Mouse (Mus musculus) kidney, postnatal 0 days (tissue): ENCODE measurements at regions not wholly inside any gene's neighbourhood (a gene's known extent, or its start where the extent isn't known, plus 50 kb on each side); places are given as distances from the start of the nearest gene placed in this dataset.

Experiments
- ATAC-seq: fragments of 200-750 bp; cut with Nextera tagmentation; replicated peaks from 2 replicates; pipeline ENCODE4 v1.8.0; 2017; ENCODE audit warnings: low read depth, moderate number of reproducible peaks, moderate TSS enrichment, moderate library complexity; ENCODE audit not compliant: low FRiP score
- DNase-seq: peaks from one replicate; pipeline ENCODE4 v3.0.0-alpha.2; 2016; ENCODE audit warnings: low spot score
- H3K27ac ChIP-seq: fragments of 300-500 bp; sonication (generic); 2 replicates; pipeline ENCODE4 v1.5.1; 2014; ENCODE audit warnings: mild to moderate bottlenecking
- H3K27me3 ChIP-seq: fragments of 300-500 bp; sonication (generic); 2 replicates; pipeline ENCODE4 v1.6.1; 2014; ENCODE audit warnings: low read length, mixed read lengths; ENCODE audit not compliant: insufficient read depth
- H3K36me3 ChIP-seq: fragments of 300-500 bp; sonication (generic); 2 replicates; pipeline ENCODE4 v1.6.1; 2014; ENCODE audit warnings: low read length, mixed read lengths; ENCODE audit not compliant: insufficient read depth
- H3K4me1 ChIP-seq: fragments of 300-500 bp; sonication (generic); replicated peaks from 2 replicates; pipeline ENCODE4 v1.6.1; 2014; ENCODE audit warnings: antibody characterized with exemption, low read length, mixed read lengths; ENCODE audit not compliant: insufficient read depth
- H3K4me2 ChIP-seq: fragments of 300-500 bp; sonication (generic); 2 replicates; pipeline ENCODE4 v1.6.1; 2014; ENCODE audit warnings: mild to moderate bottlenecking, low read length, moderate library complexity, mixed read lengths
- H3K4me3 ChIP-seq: fragments of 300-500 bp; sonication (generic); replicated peaks from 2 replicates; pipeline ENCODE4 v1.5.1; 2014; ENCODE audit warnings: low read depth, low read length
- H3K9ac ChIP-seq: fragments of 300-500 bp; sonication (generic); 2 replicates; pipeline ENCODE4 v1.6.1; 2014; ENCODE audit warnings: low read depth, low read length
- H3K9me3 ChIP-seq: fragments of 300-500 bp; sonication (generic); replicated peaks from 2 replicates; pipeline ENCODE4 v1.6.1; 2016; ENCODE audit warnings: low read length, inconsistent platforms, mixed read lengths
- CTCF ChIP-seq: IDR thresholded peaks from 2 replicates; pipeline ENCODE4 v1.5.1; 2016; ENCODE audit warnings: antibody characterized with exemption, low read depth, mild to moderate bottlenecking, moderate library complexity
- WGBS: fragments of 180-500 bp; shearing (Covaris S2); extraction: QIAGEN DNeasy Blood & Tissue Kit; methylation state at CpG from one replicate; pipeline ENCODE4 v1.1.7; 2014; 5-methylcytosine and 5-hydroxymethylcytosine counted together

- Histone ChIP-seq H3K27ac (no peak overlapping the region), H3K4me3 (no peak overlapping the region), H3K4me2 (no peak overlapping the region), H3K9me3 (no peaks in the 10 kb centered on the region), H3K4me1 (no peaks in the 10 kb centered on the region), H3K27me3 (no peaks in the 10 kb centered on the region), H3K36me3 (no peaks in the 10 kb centered on the region), H3K9ac (no peak overlapping the region)
- no peak for DNase-seq
- no peak for ATAC-seq
- no peak for TF ChIP-seq CTCF
- 83% methylated on average over 2 of the region's 2 CpGs for WGBS
Observed at GRCm38 (mm10) chr12:9894521-9894920, 324.6 kb downstream of the Osr1 start.

DNA sequence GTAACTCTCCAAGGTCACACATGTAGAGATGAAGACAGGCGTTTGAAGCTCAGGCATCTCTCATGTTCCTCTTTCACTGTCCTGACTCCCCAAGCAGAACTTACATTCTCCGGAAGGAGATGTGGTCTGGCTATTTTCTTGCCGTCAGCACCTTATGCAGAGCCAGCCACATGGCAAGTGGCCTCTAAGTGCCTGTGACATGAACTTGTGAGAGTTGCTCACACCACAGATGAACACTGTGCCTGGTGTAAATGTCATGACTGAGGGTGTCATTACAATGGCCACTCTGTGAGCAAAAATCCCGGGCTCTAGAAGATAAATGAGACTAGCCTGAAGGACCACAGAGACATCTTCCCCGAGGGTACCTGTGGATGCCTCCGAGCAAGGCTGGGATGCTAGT lies 328.1 kb downstream of the Osr1 start:
- no peaks in the 10 kb centered on the region for H3K36me3 ChIP-seq
- H3K4me3 ChIP-seq: no peak overlapping the region
- ATAC-seq (no peak), DNase-seq (no peak)
- no peak overlapping the region for H3K9ac ChIP-seq
- H3K4me2 ChIP-seq: no peak overlapping the region
- no peaks in the 10 kb centered on the region for H3K4me1 ChIP-seq
- WGBS: 65% methylated on average over 6 of the region's 6 CpGs
- TF ChIP-seq CTCF: no peak
- H3K9me3 ChIP-seq: no peaks in the 10 kb centered on the region
- no peaks in the 10 kb centered on the region for H3K27me3 ChIP-seq
- H3K27ac ChIP-seq: no peak overlapping the region

DNA sequence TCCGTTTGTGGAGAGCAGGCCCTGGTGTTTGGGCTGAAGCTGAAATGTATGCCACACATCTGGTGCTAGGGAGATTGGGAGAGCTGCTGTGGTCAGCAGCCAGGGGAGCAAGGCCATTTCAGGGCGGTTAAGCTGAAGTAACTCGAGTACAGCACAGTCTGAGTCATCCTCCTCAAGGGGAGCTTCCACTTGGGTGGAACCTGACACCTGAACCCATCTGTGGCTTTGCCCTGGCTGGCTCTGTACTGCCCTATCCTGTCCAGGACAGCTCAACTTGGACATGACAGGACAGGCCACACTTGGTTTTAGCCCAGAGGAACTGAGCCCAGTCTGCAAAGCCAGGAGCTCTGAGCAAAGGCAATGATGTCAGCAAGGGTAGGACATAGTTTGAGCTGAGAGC lies 328.5 kb downstream of the Osr1 start:
- no peaks in the 10 kb centered on the region for H3K27me3 ChIP-seq
- H3K4me2 ChIP-seq: no peak overlapping the region
- no peaks in the 10 kb centered on the region for H3K4me1 ChIP-seq
- H3K36me3 ChIP-seq: no peaks in the 10 kb centered on the region
- no peak overlapping the region for H3K9ac ChIP-seq
- 14% methylated on average over 3 of the region's 3 CpGs for WGBS
- DNase-seq (peak; percentile 77), ATAC-seq (peak; percentile 86)
- no peak overlapping the region for H3K4me3 ChIP-seq
- no peaks in the 10 kb centered on the region for H3K9me3 ChIP-seq
- no peak for TF ChIP-seq CTCF
- H3K27ac ChIP-seq: no peak overlapping the region

DNA sequence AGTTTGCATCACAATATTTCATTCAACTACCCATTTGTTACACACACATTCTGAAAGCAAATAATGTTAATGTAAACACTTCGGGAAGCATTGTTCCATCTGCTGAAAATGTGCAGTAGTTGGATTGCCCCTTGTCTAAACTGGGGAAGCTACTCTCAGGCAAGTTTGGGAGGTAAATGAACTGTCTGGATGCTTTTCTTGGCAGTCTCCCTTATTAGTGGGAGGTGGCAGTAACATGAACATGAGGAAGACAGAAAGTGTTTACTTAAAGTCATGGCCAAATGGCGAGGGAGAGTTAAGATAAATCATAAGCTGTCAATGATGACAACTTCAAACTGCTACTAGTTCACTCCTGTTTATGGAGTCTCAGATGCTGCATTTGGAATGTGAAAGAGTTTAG lies 332.0 kb downstream of the Osr1 start:
- 23% methylated on average over 2 of the region's 2 CpGs for WGBS
- Histone ChIP-seq H3K4me3 (no peak overlapping the region), H3K9ac (no peak overlapping the region), H3K27ac (no peak overlapping the region), H3K36me3 (no peaks in the 10 kb centered on the region), H3K9me3 (no peaks in the 10 kb centered on the region), H3K4me2 (no peak overlapping the region), H3K4me1 (no peaks in the 10 kb centered on the region), H3K27me3 (no peaks in the 10 kb centered on the region)
- no peak for ATAC-seq
- DNase-seq: peak; percentile 49
- no peak for TF ChIP-seq CTCF

DNA sequence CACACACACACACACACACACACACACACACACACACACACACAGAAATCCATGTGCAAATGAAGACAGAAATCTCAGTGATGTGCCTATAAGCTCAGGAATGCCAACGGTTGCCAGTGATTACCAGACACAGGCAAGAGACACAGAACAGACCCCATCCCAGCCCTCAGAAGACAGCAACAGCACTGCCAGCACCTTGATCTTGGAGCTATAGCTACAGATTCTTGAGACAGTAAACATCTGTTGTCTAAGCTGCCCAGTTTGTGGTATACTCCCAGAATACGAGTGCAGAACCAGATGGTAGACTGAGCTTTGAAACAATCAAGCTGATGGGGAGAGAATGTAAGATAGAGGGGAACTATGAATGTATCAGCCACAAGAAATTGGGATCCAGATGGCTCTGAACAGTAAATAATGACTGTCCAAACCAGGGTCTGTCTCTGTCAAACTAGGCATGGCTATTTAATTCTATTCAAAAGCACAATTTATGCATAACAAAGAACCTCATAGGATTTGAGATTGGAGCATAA lies 333.9 kb downstream of the Osr1 start:
- no peak for DNase-seq
- H3K9ac ChIP-seq: no peak overlapping the region
- H3K27ac ChIP-seq: no peak overlapping the region
- no peak overlapping the region for H3K4me3 ChIP-seq
- no peaks in the 10 kb centered on the region for H3K9me3 ChIP-seq
- H3K27me3 ChIP-seq: no peaks in the 10 kb centered on the region
- no peak overlapping the region for H3K4me2 ChIP-seq
- no peak for ATAC-seq
- no peaks in the 10 kb centered on the region for H3K36me3 ChIP-seq
- 61% methylated on average over 2 of the region's 2 CpGs for WGBS
- H3K4me1 ChIP-seq: no peaks in the 10 kb centered on the region
- TF ChIP-seq CTCF: no peak

GRCm38 (mm10) chr12:9912333-9912732 lies 342.4 kb downstream of the Osr1 start:
- ATAC-seq (no peak), DNase-seq (no peak)
- H3K4me1 ChIP-seq: no peaks in the 10 kb centered on the region
- no peaks in the 10 kb centered on the region for H3K9me3 ChIP-seq
- no peaks in the 10 kb centered on the region for H3K27me3 ChIP-seq
- no peaks in the 10 kb centered on the region for H3K36me3 ChIP-seq
- no peak overlapping the region for H3K4me3 ChIP-seq
- no peak overlapping the region for H3K9ac ChIP-seq
- no peak overlapping the region for H3K27ac ChIP-seq
- H3K4me2 ChIP-seq: no peak overlapping the region
- no peak for TF ChIP-seq CTCF

DNA sequence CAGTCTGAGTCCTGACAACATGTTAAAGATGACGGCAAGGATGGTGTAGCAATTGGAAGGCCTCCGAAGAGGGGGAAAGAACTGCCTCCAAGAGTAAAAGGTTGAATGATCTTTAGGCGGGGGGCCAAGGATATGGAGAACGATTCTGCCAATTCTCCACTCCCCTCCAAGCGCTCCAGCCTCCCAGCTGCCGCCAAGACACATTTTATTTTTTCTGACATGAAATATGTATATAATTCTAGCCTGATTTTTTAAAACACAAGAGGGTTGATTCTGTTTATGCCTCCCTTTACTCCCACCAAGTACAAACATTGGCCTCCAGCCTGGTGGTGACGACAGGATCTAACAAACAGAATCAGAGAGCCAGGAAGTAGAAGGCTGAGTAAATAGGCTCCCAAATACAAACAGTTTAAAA lies 345.8 kb downstream of the Osr1 start:
- WGBS: 48% methylated on average over 7 of the region's 7 CpGs
- ATAC-seq (no peak), DNase-seq (peak; percentile 54)
- no peak for TF ChIP-seq CTCF
- no peaks in the 10 kb centered on the region for H3K27me3 ChIP-seq
- no peak overlapping the region for H3K4me3 ChIP-seq
- no peaks in the 10 kb centered on the region for H3K9me3 ChIP-seq
- H3K27ac ChIP-seq: no peak overlapping the region
- H3K4me2 ChIP-seq: no peak overlapping the region
- no peaks in the 10 kb centered on the region for H3K4me1 ChIP-seq
- H3K36me3 ChIP-seq: no peaks in the 10 kb centered on the region
- H3K9ac ChIP-seq: no peak overlapping the region
